Mouse (Mus musculus): ENCODE data around the gene Crybg3. TPM values are rescaled to one million over a fixed set of nuclear protein-coding genes. Genes with fewer than 3 reads are reported as not detected.
A peak's percentile ranks its signal among the peaks of the same experiment; 100 is the strongest.

The Crybg3 gene
- polyA plus RNA-seq, 1 experiment from 2014 or later = 9.8 TPM

DNA sequence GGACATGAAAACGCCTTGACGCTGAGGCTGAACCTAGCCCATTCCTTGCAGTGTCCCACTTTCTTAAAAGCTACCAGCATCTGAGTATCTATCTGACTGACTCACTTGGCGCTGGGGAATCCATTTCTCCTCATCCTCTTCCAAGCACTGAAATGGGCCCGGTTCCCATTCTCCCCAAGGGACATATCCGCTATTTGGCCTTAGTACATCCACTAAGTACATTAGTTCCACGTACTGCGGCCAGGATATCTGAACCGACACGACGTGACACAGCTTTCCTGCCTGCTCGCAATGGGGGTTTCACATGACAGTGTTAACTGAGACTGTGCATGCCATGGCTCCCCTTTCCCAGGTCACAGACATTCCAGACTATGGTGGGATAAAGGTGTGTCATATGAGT is 66.4 kb downstream of the Crybg3 start:
- H3K27me3 ChIP-seq (replicated peaks; ENCODE audit: control insufficient read depth, insufficient read depth, low read length) = no peaks in the 10 kb centered on the region
- H3K9me3 ChIP-seq (ENCODE audit: control insufficient read depth, low read length) = no peaks in the 10 kb centered on the region
- ATAC-seq (replicated peaks; ENCODE audit: low FRiP score, low TSS enrichment, low read depth) (no peak), DNase-seq (ENCODE audit: low spot score) (peak; percentile 44)
- no peak overlapping the region for H3K9ac ChIP-seq (ENCODE audit: low read length)
- H3K36me3 ChIP-seq (ENCODE audit: control insufficient read depth, insufficient read depth, low read length) = peaks cover 11% of the 10 kb centered on the region; the same call in 1 of the 2 replicates
- no peak overlapping the region for H3K27ac ChIP-seq (ENCODE audit: low read depth)
- WGBS = 90% methylated on average over 11 of the region's 11 CpGs
- no peak overlapping the region for H3K4me3 ChIP-seq (ENCODE audit: low read depth, low read length)
- no peak overlapping the region for H3K4me2 ChIP-seq (ENCODE audit: low read length)
- no peaks in the 10 kb centered on the region for H3K4me1 ChIP-seq (replicated peaks; ENCODE audit: control insufficient read depth, insufficient read depth, low read length)

GRCm38 (mm10) chr16:59532561-59532960 is 68.2 kb downstream of the Crybg3 start:
- no peaks in the 10 kb centered on the region for H3K27me3 ChIP-seq (replicated peaks; ENCODE audit: control insufficient read depth, insufficient read depth, low read length)
- 34% methylated on average over 3 of the region's 3 CpGs for WGBS
- peaks cover 14% of the 10 kb centered on the region; the same call in 1 of the 2 replicates for H3K36me3 ChIP-seq (ENCODE audit: control insufficient read depth, insufficient read depth, low read length)
- no peak overlapping the region for H3K9ac ChIP-seq (ENCODE audit: low read length)
- ATAC-seq (replicated peaks; ENCODE audit: low FRiP score, low TSS enrichment, low read depth) = no peak
- no peak overlapping the region for H3K27ac ChIP-seq (ENCODE audit: low read depth)
- H3K4me3 ChIP-seq (ENCODE audit: low read depth, low read length) = no peak overlapping the region
- H3K4me2 ChIP-seq (ENCODE audit: low read length) = no peak overlapping the region
- DNase-seq (ENCODE audit: low spot score) = no peak
- no peaks in the 10 kb centered on the region for H3K4me1 ChIP-seq (replicated peaks; ENCODE audit: control insufficient read depth, insufficient read depth, low read length)
- no peaks in the 10 kb centered on the region for H3K9me3 ChIP-seq (ENCODE audit: control insufficient read depth, low read length)

GRCm38 (mm10) chr16:59531243-59531642 is 69.5 kb downstream of the Crybg3 start:
- no peaks in the 10 kb centered on the region for H3K4me1 ChIP-seq (replicated peaks; ENCODE audit: control insufficient read depth, insufficient read depth, low read length)
- H3K9me3 ChIP-seq (ENCODE audit: control insufficient read depth, low read length) = no peaks in the 10 kb centered on the region
- H3K4me3 ChIP-seq (ENCODE audit: low read depth, low read length) = no peak overlapping the region
- WGBS = 80% methylated on average over 5 of the region's 5 CpGs
- no peak overlapping the region for H3K27ac ChIP-seq (ENCODE audit: low read depth)
- no peak overlapping the region for H3K9ac ChIP-seq (ENCODE audit: low read length)
- H3K36me3 ChIP-seq (ENCODE audit: control insufficient read depth, insufficient read depth, low read length) = peaks cover 11% of the 10 kb centered on the region; the same call in 1 of the 2 replicates
- no peaks in the 10 kb centered on the region for H3K27me3 ChIP-seq (replicated peaks; ENCODE audit: control insufficient read depth, insufficient read depth, low read length)
- DNase-seq (ENCODE audit: low spot score) (peak; percentile 38), ATAC-seq (replicated peaks; ENCODE audit: low FRiP score, low TSS enrichment, low read depth) (no peak)
- no peak overlapping the region for H3K4me2 ChIP-seq (ENCODE audit: low read length)

DNA sequence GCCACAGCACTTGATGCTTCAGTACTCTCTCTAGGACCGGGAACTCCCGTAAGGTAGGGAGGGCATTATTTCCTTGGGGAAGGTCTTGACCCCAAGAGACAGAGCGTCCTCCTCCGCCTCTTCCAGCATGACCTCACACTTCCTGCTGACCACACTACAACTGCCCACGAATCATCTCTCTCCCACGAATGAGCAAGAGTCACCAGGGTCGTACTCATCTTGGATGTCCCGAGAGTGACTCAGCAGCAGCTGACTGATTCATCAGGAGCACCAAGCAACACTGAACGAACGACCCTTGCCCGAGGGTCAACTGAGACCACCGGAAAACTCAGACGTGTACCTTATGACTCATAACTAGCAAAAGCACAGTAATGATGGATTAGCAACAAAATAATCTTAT is 71.2 kb downstream of the Crybg3 start:
- H3K4me2 ChIP-seq (ENCODE audit: low read length) = no peak overlapping the region
- DNase-seq (ENCODE audit: low spot score) (peak; percentile 18), ATAC-seq (replicated peaks; ENCODE audit: low FRiP score, low TSS enrichment, low read depth) (no peak)
- no peak overlapping the region for H3K9ac ChIP-seq (ENCODE audit: low read length)
- H3K4me1 ChIP-seq (replicated peaks; ENCODE audit: control insufficient read depth, insufficient read depth, low read length) = no peaks in the 10 kb centered on the region
- WGBS = 87% methylated on average over 13 of the region's 13 CpGs
- H3K36me3 ChIP-seq (ENCODE audit: control insufficient read depth, insufficient read depth, low read length) = peaks cover 16% of the 10 kb centered on the region
- no peak overlapping the region for H3K27ac ChIP-seq (ENCODE audit: low read depth)
- no peaks in the 10 kb centered on the region for H3K27me3 ChIP-seq (replicated peaks; ENCODE audit: control insufficient read depth, insufficient read depth, low read length)
- H3K4me3 ChIP-seq (ENCODE audit: low read depth, low read length) = no peak overlapping the region
- no peaks in the 10 kb centered on the region for H3K9me3 ChIP-seq (ENCODE audit: control insufficient read depth, low read length)

DNA sequence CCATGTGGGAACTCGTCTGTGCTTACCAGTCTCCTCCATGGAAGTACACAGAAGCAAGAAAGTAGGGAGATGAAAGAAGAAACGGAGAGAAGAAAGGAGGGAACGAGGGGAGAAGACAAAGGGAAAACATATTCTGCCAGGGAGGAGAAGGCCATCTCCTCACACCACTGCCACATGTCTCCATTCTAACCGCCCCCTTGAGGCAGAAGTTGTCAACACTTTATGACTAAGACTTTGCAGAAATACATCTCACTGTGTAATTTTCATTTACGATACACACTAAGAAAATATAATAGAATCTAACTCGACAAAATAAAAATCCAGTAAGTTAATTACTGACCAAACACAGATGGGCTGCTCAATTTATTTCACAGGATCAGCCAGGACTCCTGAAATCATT is 73.8 kb downstream of the Crybg3 start:
- Histone ChIP-seq H3K4me2 (ENCODE audit: low read length) (no peak overlapping the region), H3K27ac (ENCODE audit: low read depth) (no peak overlapping the region), H3K9me3 (ENCODE audit: control insufficient read depth, low read length) (no peaks in the 10 kb centered on the region), H3K9ac (ENCODE audit: low read length) (no peak overlapping the region), H3K27me3 (replicated peaks; ENCODE audit: control insufficient read depth, insufficient read depth, low read length) (no peaks in the 10 kb centered on the region), H3K4me1 (replicated peaks; ENCODE audit: control insufficient read depth, insufficient read depth, low read length) (no peaks in the 10 kb centered on the region), H3K36me3 (ENCODE audit: control insufficient read depth, insufficient read depth, low read length) (peaks cover 21% of the 10 kb centered on the region), H3K4me3 (ENCODE audit: low read depth, low read length) (no peak overlapping the region)
- DNase-seq (ENCODE audit: low spot score) (peak; percentile 23), ATAC-seq (replicated peaks; ENCODE audit: low FRiP score, low TSS enrichment, low read depth) (no peak)
- 76% methylated on average over 6 of the region's 6 CpGs for WGBS

DNA sequence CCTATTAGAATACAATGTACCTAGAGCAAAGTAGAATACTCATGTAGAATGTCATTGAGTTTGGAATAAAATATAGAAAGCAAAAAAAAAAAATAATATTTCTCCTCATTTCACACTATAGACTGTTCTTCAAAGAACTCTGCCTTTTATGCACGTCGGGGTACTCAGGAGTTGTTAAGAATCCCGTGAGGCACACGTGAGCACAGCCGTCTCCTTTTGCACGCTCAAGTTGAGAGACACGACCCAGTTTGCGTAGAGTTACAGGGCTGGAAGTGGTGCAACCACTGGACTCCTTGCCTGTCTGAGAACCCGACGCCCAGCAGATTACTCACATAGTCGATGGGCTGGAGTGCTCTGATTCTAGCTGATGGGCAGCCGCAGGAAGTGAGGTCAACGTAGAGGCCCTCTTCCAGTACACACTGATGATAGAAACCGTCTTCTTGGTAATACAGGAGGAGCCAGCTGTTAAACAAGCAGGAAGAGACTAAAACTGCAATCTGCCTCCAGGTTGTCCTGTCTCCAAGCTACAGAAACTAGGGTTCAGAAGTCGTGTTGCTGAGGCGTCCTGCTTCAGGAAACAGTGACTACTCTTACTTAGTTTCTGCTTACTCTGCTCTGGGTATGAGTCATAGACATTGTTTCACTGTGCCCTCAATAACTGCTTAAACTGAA is 78.9 kb downstream of the Crybg3 start:
- 80% methylated on average over 16 of the region's 16 CpGs for WGBS
- H3K4me3 ChIP-seq (ENCODE audit: low read depth, low read length) = no peak overlapping the region
- ATAC-seq (replicated peaks; ENCODE audit: low FRiP score, low TSS enrichment, low read depth) (no peak), DNase-seq (ENCODE audit: low spot score) (peak; percentile 48)
- no peaks in the 10 kb centered on the region for H3K4me1 ChIP-seq (replicated peaks; ENCODE audit: control insufficient read depth, insufficient read depth, low read length)
- H3K27ac ChIP-seq (ENCODE audit: low read depth) = no peak overlapping the region
- H3K36me3 ChIP-seq (ENCODE audit: control insufficient read depth, insufficient read depth, low read length) = peaks cover 11% of the 10 kb centered on the region
- no peak overlapping the region for H3K4me2 ChIP-seq (ENCODE audit: low read length)
- H3K27me3 ChIP-seq (replicated peaks; ENCODE audit: control insufficient read depth, insufficient read depth, low read length) = no peaks in the 10 kb centered on the region
- no peak overlapping the region for H3K9ac ChIP-seq (ENCODE audit: low read length)
- H3K9me3 ChIP-seq (ENCODE audit: control insufficient read depth, low read length) = no peaks in the 10 kb centered on the region

DNA sequence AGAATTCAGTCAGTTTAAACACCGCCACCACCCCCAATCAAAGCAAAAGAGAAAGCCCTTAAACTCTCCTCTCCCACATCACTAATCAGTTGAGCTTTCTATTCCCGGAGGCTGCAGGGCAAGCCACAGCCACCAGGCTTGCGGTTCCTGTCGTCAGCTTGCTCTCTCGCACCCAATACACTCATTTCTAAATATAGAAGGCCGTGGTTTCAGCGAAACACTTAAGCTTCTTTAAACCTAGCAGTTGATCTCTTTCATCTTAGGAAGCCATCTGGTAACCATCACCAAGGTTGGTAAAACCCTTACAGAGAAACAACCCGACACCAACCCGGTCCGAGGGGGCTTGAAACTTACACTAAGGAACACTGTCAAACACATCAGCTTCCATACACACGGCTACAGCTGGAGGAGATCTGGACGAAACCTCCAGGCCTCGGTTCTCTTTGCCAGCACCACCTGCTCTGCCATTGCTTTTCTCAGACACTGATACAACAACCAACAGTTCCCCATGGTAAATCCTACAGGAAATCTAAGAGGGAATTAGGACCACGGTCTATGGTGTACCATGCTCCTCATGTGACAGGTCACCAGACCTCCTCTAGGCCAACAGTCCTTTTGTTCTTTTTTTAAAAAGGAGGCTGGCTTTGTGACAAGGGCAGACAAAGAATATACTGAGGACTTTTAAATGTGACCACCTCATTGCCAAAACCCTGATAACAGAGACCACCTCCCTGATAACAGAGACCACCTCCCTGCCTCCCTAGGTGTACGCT is 83.1 kb downstream of the Crybg3 start:
- H3K27me3 ChIP-seq (replicated peaks; ENCODE audit: control insufficient read depth, insufficient read depth, low read length) = no peaks in the 10 kb centered on the region

DNA sequence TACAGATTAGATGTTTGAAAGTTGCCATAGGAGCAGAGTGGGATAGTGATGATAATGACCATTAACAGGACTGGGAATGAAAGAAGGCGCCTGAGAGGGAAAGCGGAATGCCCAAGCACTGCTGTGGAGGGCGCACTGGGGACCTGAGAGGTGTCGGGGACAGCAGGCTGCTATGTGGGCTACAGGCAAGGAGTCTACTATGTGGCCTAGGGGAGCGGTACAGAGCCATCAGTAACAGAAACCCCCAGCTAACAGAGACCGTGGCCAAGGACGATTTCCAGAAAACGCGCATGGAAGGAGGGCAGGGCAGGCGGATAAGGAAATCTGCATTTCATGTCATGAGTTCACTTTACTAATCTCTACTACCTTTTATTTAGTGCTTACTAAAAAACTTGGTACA is 83.8 kb downstream of the Crybg3 start:
- Histone ChIP-seq H3K27ac (ENCODE audit: low read depth) (no peak overlapping the region), H3K9ac (ENCODE audit: low read length) (no peak overlapping the region), H3K4me3 (ENCODE audit: low read depth, low read length) (no peak overlapping the region), H3K36me3 (ENCODE audit: control insufficient read depth, insufficient read depth, low read length) (no peaks in the 10 kb centered on the region), H3K4me1 (replicated peaks; ENCODE audit: control insufficient read depth, insufficient read depth, low read length) (no peaks in the 10 kb centered on the region), H3K9me3 (ENCODE audit: control insufficient read depth, low read length) (no peaks in the 10 kb centered on the region), H3K27me3 (replicated peaks; ENCODE audit: control insufficient read depth, insufficient read depth, low read length) (no peaks in the 10 kb centered on the region), H3K4me2 (ENCODE audit: low read length) (no peak overlapping the region)
- 89% methylated on average over 10 of the region's 10 CpGs for WGBS
- no peak for ATAC-seq (replicated peaks; ENCODE audit: low FRiP score, low TSS enrichment, low read depth)
- DNase-seq (ENCODE audit: low spot score) = peak; percentile 16

More for the DNA sequence above, 83.1 kb downstream of the Crybg3 start:
- Histone ChIP-seq H3K9ac (ENCODE audit: low read length) (no peak overlapping the region), H3K4me1 (replicated peaks; ENCODE audit: control insufficient read depth, insufficient read depth, low read length) (no peaks in the 10 kb centered on the region), H3K27ac (ENCODE audit: low read depth) (no peak overlapping the region), H3K4me2 (ENCODE audit: low read length) (no peak overlapping the region), H3K4me3 (ENCODE audit: low read depth, low read length) (no peak overlapping the region), H3K9me3 (ENCODE audit: control insufficient read depth, low read length) (no peaks in the 10 kb centered on the region), H3K36me3 (ENCODE audit: control insufficient read depth, insufficient read depth, low read length) (no peaks in the 10 kb centered on the region)
- ATAC-seq (replicated peaks; ENCODE audit: low FRiP score, low TSS enrichment, low read depth) (no peak), DNase-seq (ENCODE audit: low spot score) (peak; percentile 47)
- WGBS = 49% methylated on average over 15 of the region's 15 CpGs

All from intestine, embryonic 14.5 days (tissue).